Mouse (Mus musculus): ENCODE data around the gene Tmem191c. TPM values are rescaled to one million over a fixed set of nuclear protein-coding genes. Genes with fewer than 3 reads are reported as not detected.
"Not testable (repeated sequence)": the region's sequence is repeated elsewhere in the genome, so short reads cannot be mapped to it uniquely, and the experiment has no call there.

Tmem191c gene
- polyA plus RNA-seq (2012; rRNA removed): 338 and 351 TPM in 2 replicates

GRCm38 (mm10) chr16:17275721-17276120 lies at the start of gene Tmem191c:
Gene Tmem191c, plus strand, starts transcription at chr16:17276077.
- DNase-seq (ENCODE audit: extremely low spot score in 1 of 2, low spot score in 1 of 2): no peak

- DNase-seq (ENCODE audit: extremely low spot score in 1 of 2, low spot score in 1 of 2): no peak
Observed at GRCm38 (mm10) chr16:17226496-17226895, 49.4 kb upstream of the Tmem191c start.

- DNase-seq (ENCODE audit: extremely low spot score in 1 of 2, low spot score in 1 of 2): not testable (repeated sequence)
Observed at GRCm38 (mm10) chr16:17231523-17231922, 44.4 kb upstream of the Tmem191c start.

- DNase-seq (ENCODE audit: extremely low spot score in 1 of 2, low spot score in 1 of 2): peak; percentile 78 to 88
Observed at GRCm38 (mm10) chr16:17232794-17233701, 42.8 kb upstream of the Tmem191c start, which contains the start of gene Hic2. Gene Hic2, plus strand, starts transcription at chr16:17233572.

GRCm38 (mm10) chr16:17233702-17234498 lies 42.0 kb upstream of the Tmem191c start:
- DNase-seq (ENCODE audit: extremely low spot score in 1 of 2, low spot score in 1 of 2): peak in 1 of 2 experiments; percentile 34

GRCm38 (mm10) chr16:17234499-17234895 lies 41.4 kb upstream of the Tmem191c start:
- DNase-seq (ENCODE audit: extremely low spot score in 1 of 2, low spot score in 1 of 2): peak in 1 of 2 experiments; percentile 65

- DNase-seq (ENCODE audit: extremely low spot score in 1 of 2, low spot score in 1 of 2): peak; percentile 28 to 76
Observed at GRCm38 (mm10) chr16:17234916-17235665, 40.8 kb upstream of the Tmem191c start.

GRCm38 (mm10) chr16:17237634-17238033 lies 38.2 kb upstream of the Tmem191c start:
- no peak for DNase-seq (ENCODE audit: extremely low spot score in 1 of 2, low spot score in 1 of 2)

- no peak for DNase-seq (ENCODE audit: extremely low spot score in 1 of 2, low spot score in 1 of 2)
Observed at GRCm38 (mm10) chr16:17239409-17239808, 36.5 kb upstream of the Tmem191c start.

GRCm38 (mm10) chr16:17243731-17244130 lies 32.1 kb upstream of the Tmem191c start:
- no peak for DNase-seq (ENCODE audit: extremely low spot score in 1 of 2, low spot score in 1 of 2)

- no peak for DNase-seq (ENCODE audit: extremely low spot score in 1 of 2, low spot score in 1 of 2)
Observed at GRCm38 (mm10) chr16:17244996-17245395, 30.9 kb upstream of the Tmem191c start.

- no peak for DNase-seq (ENCODE audit: extremely low spot score in 1 of 2, low spot score in 1 of 2)
Observed at GRCm38 (mm10) chr16:17247727-17248126, 28.1 kb upstream of the Tmem191c start.

- no peak for DNase-seq (ENCODE audit: extremely low spot score in 1 of 2, low spot score in 1 of 2)
Observed at GRCm38 (mm10) chr16:17249135-17249534, 26.7 kb upstream of the Tmem191c start.

- DNase-seq (ENCODE audit: extremely low spot score in 1 of 2, low spot score in 1 of 2): peak in 1 of 2 experiments; percentile 37
Observed at GRCm38 (mm10) chr16:17251539-17251938, 24.3 kb upstream of the Tmem191c start.

GRCm38 (mm10) chr16:17252086-17252726 lies 23.7 kb upstream of the Tmem191c start:
- no peak for DNase-seq (ENCODE audit: extremely low spot score in 1 of 2, low spot score in 1 of 2)

- DNase-seq (ENCODE audit: extremely low spot score in 1 of 2, low spot score in 1 of 2): no peak
Observed at GRCm38 (mm10) chr16:17252841-17253240, 23.0 kb upstream of the Tmem191c start.

- no peak for DNase-seq (ENCODE audit: extremely low spot score in 1 of 2, low spot score in 1 of 2)
Observed at GRCm38 (mm10) chr16:17254005-17254597, 21.8 kb upstream of the Tmem191c start.

- no peak for DNase-seq (ENCODE audit: extremely low spot score in 1 of 2, low spot score in 1 of 2)
Observed at GRCm38 (mm10) chr16:17255270-17255669, 20.6 kb upstream of the Tmem191c start.

- peak in 1 of 2 experiments; percentile 28 for DNase-seq (ENCODE audit: extremely low spot score in 1 of 2, low spot score in 1 of 2)
Observed at GRCm38 (mm10) chr16:17257359-17257821, 18.5 kb upstream of the Tmem191c start.

All from frontal cortex, adult 2 months (tissue).